Mouse (Mus musculus) midbrain, embryonic 12.5 days (tissue): Measurements from ENCODE around the gene Fdx1l. TPM values are rescaled to one million over a fixed set of nuclear protein-coding genes. Genes with fewer than 3 reads are reported as not detected.

ENCODE experiments used
- ATAC-seq: fragments of 200-750 bp; cut with Nextera tagmentation; 2 replicates; pipeline ENCODE4 v1.8.0; 2017; ENCODE audit warnings: low read depth, moderate TSS enrichment, moderate library complexity; ENCODE audit not compliant: low FRiP score
- H3K27ac ChIP-seq: fragments of 300-500 bp; sonication (generic); replicated peaks from 2 replicates; pipeline ENCODE4 v1.5.1; 2016; ENCODE audit warnings: mild to moderate bottlenecking
- H3K27me3 ChIP-seq: fragments of 300-500 bp; sonication (generic); 2 replicates; pipeline ENCODE4 v1.6.1; 2016; ENCODE audit warnings: mild to moderate bottlenecking
- H3K36me3 ChIP-seq: fragments of 300-500 bp; sonication (generic); 2 replicates; pipeline ENCODE4 v1.6.1; 2016
- H3K4me1 ChIP-seq: fragments of 300-500 bp; sonication (generic); 2 replicates; pipeline ENCODE4 v1.6.1; 2016
- H3K4me2 ChIP-seq: fragments of 300-500 bp; sonication (generic); replicated peaks from 2 replicates; pipeline ENCODE4 v1.6.1; 2016; ENCODE audit warnings: mild to moderate bottlenecking, moderate library complexity
- H3K4me3 ChIP-seq: fragments of 300-500 bp; sonication (generic); 2 replicates; pipeline ENCODE4 v1.5.1; 2016; ENCODE audit warnings: mild to moderate bottlenecking
- H3K9ac ChIP-seq: fragments of 300-500 bp; sonication (generic); replicated peaks from 2 replicates; pipeline ENCODE4 v1.6.1; 2016; ENCODE audit warnings: mild to moderate bottlenecking, moderate library complexity
- H3K9me3 ChIP-seq: fragments of 300-500 bp; sonication (generic); 2 replicates; pipeline ENCODE4 v1.6.1; 2016; ENCODE audit warnings: mild to moderate bottlenecking
- WGBS: fragments of 180-500 bp; shearing (Covaris S2); methylation state at CpG from one replicate; pipeline ENCODE4 v1.1.7; 2016; 5-methylcytosine and 5-hydroxymethylcytosine counted together
- polyA plus RNA-seq: library from polyadenylated mRNA; unstranded; fragments of >200 nt; fragmentation: Nextera tagmentation; extraction: Ambion mirVana; gene quantifications from 2 replicates; pipeline ENCODE4 v1.2.1, GENCODE M21; 2016

Fdx1l gene
- 38.0 and 40.7 TPM in 2 replicates for polyA plus RNA-seq

GRCm38 (mm10) chr9:21073044-21073840, at the start of gene Fdx1l, which contains the start of gene Gm49373:
TSS of gene Fdx1l (minus strand) at chr9:21073614.
TSS of gene Gm49373 (minus strand) at chr9:21073096.
- Histone ChIP-seq H3K4me2 (peak within 1 kb of the TSS; percentile 91), H3K4me3 (peak within 1 kb of the TSS; percentile 93), H3K9me3 (no peaks in the 10 kb centered on the region), H3K9ac (peak within 1 kb of the TSS; percentile 76), H3K27ac (peak within 1 kb of the TSS; percentile 60), H3K4me1 (peaks cover 11% of the 10 kb centered on the region), H3K27me3 (no peaks in the 10 kb centered on the region), H3K36me3 (peaks cover 46% of the 10 kb centered on the region)
- WGBS, result 4% methylated on average over 56 of the region's 58 CpGs
- peak; percentile 94 for ATAC-seq

DNA sequence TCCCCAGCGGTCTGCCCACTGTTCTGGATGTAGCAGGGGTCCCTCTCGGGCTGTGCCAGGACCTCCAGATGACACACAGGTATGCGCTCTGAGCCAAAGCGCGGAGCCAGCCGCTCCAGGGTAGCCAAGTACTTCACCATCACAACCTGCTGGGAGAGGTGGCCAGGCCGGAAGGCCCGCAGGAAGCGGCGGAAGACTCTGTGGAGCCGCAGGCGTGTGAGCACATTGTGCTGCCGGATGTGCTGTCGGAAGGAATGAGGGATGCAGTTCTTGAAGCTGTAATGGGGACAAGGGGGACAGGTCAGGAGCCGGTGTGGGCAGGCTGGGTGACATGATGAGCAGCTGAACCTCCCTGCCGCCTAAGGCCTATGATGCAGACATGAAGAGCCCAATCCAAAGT, 48.1 kb upstream of the Fdx1l start:
- H3K4me2 ChIP-seq, result no peak overlapping the region
- no peaks in the 10 kb centered on the region for H3K27me3 ChIP-seq
- no peak overlapping the region for H3K27ac ChIP-seq
- H3K9ac ChIP-seq, result no peak overlapping the region
- no peaks in the 10 kb centered on the region for H3K9me3 ChIP-seq
- 91% methylated on average over 16 of the region's 16 CpGs for WGBS
- H3K4me3 ChIP-seq, result no peak overlapping the region
- H3K36me3 ChIP-seq, result peaks cover 26% of the 10 kb centered on the region
- no peak for ATAC-seq
- H3K4me1 ChIP-seq, result no peaks in the 10 kb centered on the region

DNA sequence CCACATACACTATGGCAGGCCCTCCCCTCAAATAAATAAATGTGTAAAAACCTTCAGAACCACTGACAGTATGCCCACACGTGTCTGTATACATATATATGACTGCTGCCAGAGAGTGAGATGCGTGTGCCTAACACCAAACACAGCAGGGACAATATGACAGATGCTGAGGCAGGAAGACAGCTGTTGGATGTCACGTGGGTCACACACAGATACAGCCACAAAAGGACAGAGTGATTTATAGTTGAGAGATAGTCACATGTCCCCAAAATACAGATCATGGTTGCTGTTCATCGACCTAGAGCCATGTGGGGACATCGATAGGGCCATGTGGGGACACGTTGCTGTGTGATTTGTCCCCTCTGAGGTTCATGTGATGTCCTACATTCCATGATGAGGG, 43.7 kb upstream of the Fdx1l start:
- no peak for ATAC-seq
- Histone ChIP-seq H3K4me3 (no peak overlapping the region), H3K4me1 (no peaks in the 10 kb centered on the region), H3K27me3 (no peaks in the 10 kb centered on the region), H3K9ac (no peak overlapping the region), H3K4me2 (no peak overlapping the region), H3K27ac (no peak overlapping the region), H3K9me3 (no peaks in the 10 kb centered on the region), H3K36me3 (peaks cover 20% of the 10 kb centered on the region)
- 81% methylated on average over 6 of the region's 6 CpGs for WGBS

DNA sequence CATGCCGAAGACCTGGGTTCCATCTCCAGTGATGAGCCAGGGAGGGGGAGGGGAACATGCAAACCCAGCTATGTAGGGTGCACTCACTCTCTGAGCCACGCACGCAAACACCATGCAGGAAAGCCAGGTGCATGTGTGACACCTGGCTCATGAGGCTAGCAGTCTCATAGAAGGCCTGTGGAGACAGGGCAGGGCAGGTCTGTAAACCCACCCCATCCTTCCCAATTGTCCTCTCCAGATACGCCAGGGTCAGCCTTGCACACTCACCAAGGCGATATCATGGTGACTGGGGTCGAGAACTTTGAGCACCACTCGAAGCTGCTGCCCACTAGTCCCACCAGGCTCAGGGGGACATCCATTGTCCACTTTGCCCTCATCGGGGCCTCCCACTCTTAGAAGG, 41.7 kb upstream of the Fdx1l start:
- no peaks in the 10 kb centered on the region for H3K4me1 ChIP-seq
- H3K27me3 ChIP-seq, result no peaks in the 10 kb centered on the region
- H3K27ac ChIP-seq, result no peak overlapping the region
- 95% methylated on average over 8 of the region's 8 CpGs for WGBS
- 0 out of 2 replicates have a peak, but pooled peaks cover 4% of the 10 kb centered on the region for H3K36me3 ChIP-seq
- H3K4me2 ChIP-seq, result no peak overlapping the region
- H3K4me3 ChIP-seq, result no peak overlapping the region
- ATAC-seq, result no peak
- H3K9ac ChIP-seq, result no peak overlapping the region
- H3K9me3 ChIP-seq, result no peaks in the 10 kb centered on the region

DNA sequence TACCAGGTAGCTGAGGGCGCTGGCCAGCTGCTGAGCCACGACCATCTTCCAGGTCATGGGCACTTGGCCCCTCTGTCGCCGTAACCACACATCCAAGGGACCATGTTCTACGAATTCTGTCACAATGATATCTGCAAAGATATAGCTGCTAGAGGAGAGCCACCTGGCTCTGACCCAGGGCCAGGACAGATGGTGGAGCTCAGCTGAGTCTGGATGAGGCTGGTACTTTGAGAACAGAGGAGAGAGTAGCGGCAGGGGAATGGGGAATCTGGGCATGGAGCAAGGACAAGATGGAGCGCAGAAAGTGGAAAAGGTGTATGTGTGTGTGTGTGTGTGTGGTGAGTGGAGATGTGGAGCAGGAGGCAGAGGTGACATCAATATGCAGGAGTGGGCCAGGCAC, 40.8 kb upstream of the Fdx1l start:
- Histone ChIP-seq H3K27ac (no peak overlapping the region), H3K4me1 (no peaks in the 10 kb centered on the region), H3K4me3 (no peak overlapping the region), H3K36me3 (no peaks in the 10 kb centered on the region), H3K9ac (no peak overlapping the region), H3K27me3 (no peaks in the 10 kb centered on the region), H3K9me3 (no peaks in the 10 kb centered on the region), H3K4me2 (no peak overlapping the region)
- WGBS, result 87% methylated on average over 7 of the region's 7 CpGs
- no peak for ATAC-seq

- no peak for ATAC-seq
- Histone ChIP-seq H3K9ac (no peak overlapping the region), H3K27me3 (no peaks in the 10 kb centered on the region), H3K4me2 (no peak overlapping the region), H3K27ac (no peak overlapping the region), H3K36me3 (no peaks in the 10 kb centered on the region), H3K4me3 (no peak overlapping the region), H3K9me3 (no peaks in the 10 kb centered on the region), H3K4me1 (no peaks in the 10 kb centered on the region)
- WGBS, result 90% methylated on average over 6 of the region's 6 CpGs
Observed at GRCm38 (mm10) chr9:21113751-21114150, 40.3 kb upstream of the Fdx1l start.

DNA sequence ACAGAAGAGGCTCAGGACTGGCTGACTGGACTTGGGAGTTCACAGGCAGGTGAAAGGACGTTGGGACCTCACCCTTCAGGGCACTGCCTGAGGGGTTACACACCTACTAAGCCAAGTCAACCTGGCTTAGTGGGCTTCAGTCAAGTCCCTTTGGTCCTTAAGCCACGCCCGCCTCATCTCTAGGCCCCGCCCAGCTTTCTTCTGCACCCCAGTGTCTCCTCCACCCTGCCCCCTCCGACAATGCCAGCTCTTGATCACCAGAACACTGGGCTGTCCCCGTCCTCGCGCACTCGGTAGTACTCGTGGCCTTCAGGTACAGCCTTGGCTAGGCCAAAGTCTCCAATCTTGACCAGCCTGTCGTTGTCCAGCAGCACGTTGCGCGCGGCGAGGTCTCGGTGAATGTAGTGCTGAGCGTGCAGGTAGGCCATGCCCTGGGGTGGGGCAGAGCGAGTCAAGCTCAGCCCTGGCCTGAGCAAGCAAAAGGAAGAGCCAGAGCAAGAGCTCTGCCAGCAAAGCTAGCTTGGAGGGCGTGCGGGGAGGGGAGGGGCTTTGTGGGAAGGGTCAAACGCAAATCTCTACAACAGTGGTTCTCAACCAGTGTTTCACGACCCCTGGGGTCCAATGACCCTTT, 34.3 kb upstream of the Fdx1l start:
- no peaks in the 10 kb centered on the region for H3K36me3 ChIP-seq
- WGBS, result 46% methylated on average over 23 of the region's 23 CpGs
- H3K9ac ChIP-seq, result no peak overlapping the region
- no peak for ATAC-seq
- no peak overlapping the region for H3K27ac ChIP-seq
- H3K4me3 ChIP-seq, result no peak overlapping the region
- no peaks in the 10 kb centered on the region for H3K27me3 ChIP-seq
- no peaks in the 10 kb centered on the region for H3K9me3 ChIP-seq
- H3K4me2 ChIP-seq, result no peak overlapping the region
- H3K4me1 ChIP-seq, result no peaks in the 10 kb centered on the region

GRCm38 (mm10) chr9:21105760-21106564, 32.5 kb upstream of the Fdx1l start:
- no peak overlapping the region for H3K27ac ChIP-seq
- no peaks in the 10 kb centered on the region for H3K4me1 ChIP-seq
- no peak for ATAC-seq
- no peaks in the 10 kb centered on the region for H3K9me3 ChIP-seq
- no peak overlapping the region for H3K4me2 ChIP-seq
- H3K36me3 ChIP-seq, result no peaks in the 10 kb centered on the region
- WGBS, result 86% methylated on average over 5 of the region's 5 CpGs
- no peaks in the 10 kb centered on the region for H3K27me3 ChIP-seq
- no peak overlapping the region for H3K4me3 ChIP-seq
- no peak overlapping the region for H3K9ac ChIP-seq

DNA sequence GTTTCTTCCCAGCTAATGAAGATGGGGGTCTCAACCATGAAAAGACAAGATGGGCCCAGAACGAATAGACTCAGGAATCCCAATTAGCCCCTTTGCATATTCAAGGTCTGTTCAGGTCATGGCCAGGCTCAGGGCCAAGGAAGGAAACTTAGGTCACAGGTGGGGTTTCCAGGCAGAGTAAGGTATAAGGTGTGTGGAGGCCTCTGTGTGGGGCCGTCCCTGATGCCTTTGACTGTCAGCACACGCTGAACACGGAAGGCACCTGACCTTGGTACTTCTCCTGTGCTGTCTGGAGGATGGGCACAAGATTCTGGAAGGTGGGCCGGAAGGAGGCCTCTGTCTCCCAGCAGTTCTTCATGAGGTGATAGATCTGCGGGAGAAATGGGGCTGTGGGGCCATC, 31.4 kb upstream of the Fdx1l start:
- Histone ChIP-seq H3K36me3 (no peaks in the 10 kb centered on the region), H3K4me3 (no peak overlapping the region), H3K4me2 (no peak overlapping the region), H3K27me3 (no peaks in the 10 kb centered on the region), H3K9me3 (no peaks in the 10 kb centered on the region), H3K9ac (no peak overlapping the region), H3K27ac (no peak overlapping the region), H3K4me1 (peaks cover 4% of the 10 kb centered on the region; the same call in 1 of the 2 replicates)
- WGBS, result 90% methylated on average over 6 of the region's 6 CpGs
- no peak for ATAC-seq

GRCm38 (mm10) chr9:21102076-21102475, 28.7 kb upstream of the Fdx1l start:
- no peak for ATAC-seq
- 87% methylated on average over 2 of the region's 2 CpGs for WGBS
- no peak overlapping the region for H3K4me2 ChIP-seq

GRCm38 (mm10) chr9:21100447-21101161, 27.2 kb upstream of the Fdx1l start:
- H3K4me3 ChIP-seq, result no peak overlapping the region
- H3K4me1 ChIP-seq, result peaks cover 4% of the 10 kb centered on the region; the same call in 1 of the 2 replicates
- WGBS, result 42% methylated on average over 15 of the region's 15 CpGs
- no peaks in the 10 kb centered on the region for H3K9me3 ChIP-seq
- ATAC-seq, result no peak
- H3K27ac ChIP-seq, result no peak overlapping the region
- no peak overlapping the region for H3K4me2 ChIP-seq
- no peaks in the 10 kb centered on the region for H3K27me3 ChIP-seq
- peak overlapping the region; percentile 15; the same call in 1 of the 2 replicates for H3K9ac ChIP-seq
- no peaks in the 10 kb centered on the region for H3K36me3 ChIP-seq

More at GRCm38 (mm10) chr9:21102076-21102475, 28.7 kb upstream of the Fdx1l start:
- Histone ChIP-seq H3K9me3 (no peaks in the 10 kb centered on the region), H3K36me3 (no peaks in the 10 kb centered on the region), H3K4me1 (peaks cover 4% of the 10 kb centered on the region; the same call in 1 of the 2 replicates), H3K27ac (no peak overlapping the region), H3K9ac (no peak overlapping the region), H3K4me3 (no peak overlapping the region), H3K27me3 (no peaks in the 10 kb centered on the region)
